Mouse (Mus musculus) cerebellum, adult 2 months (tissue): ENCODE measurements around the gene Nav3. TPM values are rescaled to one million over a fixed set of nuclear protein-coding genes. Genes with fewer than 3 reads are reported as not detected.

Experiments used
- DNase-seq, 2 experiments: peaks; one replicate each; pipeline ENCODE4 v3.0.0; 2021
- H3K27ac ChIP-seq: fragments of 200-500 bp; 2 replicates; pipeline ENCODE4 v1.5.1; 2012; ENCODE audit warnings: low read length, control low read depth, inconsistent platforms; ENCODE audit not compliant: insufficient read depth
- H3K27me3 ChIP-seq: fragments of 200-500 bp; 2 replicates; pipeline ENCODE4 v1.6.1; 2012; ENCODE audit warnings: inconsistent platforms, mild to moderate bottlenecking, low read length, moderate library complexity; ENCODE audit not compliant: control insufficient read depth, insufficient read depth
- H3K4me1 ChIP-seq: fragments of 200-500 bp; 2 replicates; pipeline ENCODE4 v1.6.1; 2011; ENCODE audit warnings: low read length; ENCODE audit not compliant: control insufficient read depth, insufficient read depth
- H3K4me3 ChIP-seq: fragments of 200-500 bp; replicated peaks from 2 replicates; pipeline ENCODE3; 2011; ENCODE audit warnings: mild to moderate bottlenecking, low read depth, low read length, control low read depth; ENCODE audit not compliant: insufficient read depth
- CTCF ChIP-seq: fragments of 200-500 bp; IDR thresholded peaks from 2 replicates; pipeline ENCODE4 v1.5.1; 2011; ENCODE audit warnings: low read depth, mild to moderate bottlenecking, control low read depth, low read length, moderate library complexity, borderline replicate concordance; ENCODE audit not compliant: insufficient read depth
- POLR2A ChIP-seq: fragments of 200-500 bp; IDR thresholded peaks from 2 replicates; pipeline ENCODE4 v1.6.1; 2011; ENCODE audit warnings: low read length, control low read depth, borderline replicate concordance; ENCODE audit not compliant: insufficient read depth
- WGBS: fragments of 180-500 bp; shearing (Covaris S2); methylation state at CpG from one replicate; pipeline ENCODE4 v1.1.7; 2018; 5-methylcytosine and 5-hydroxymethylcytosine counted together
- polyA plus RNA-seq: library from polyadenylated mRNA; depleted of rRNA; stranded (reverse); fragments of >200 nt; gene quantifications from 2 replicates; pipeline ENCODE4 v1.2.3, GENCODE M21; 2012

Gene Nav3
- polyA plus RNA-seq, 1 experiment: 10.6 TPM

DNA sequence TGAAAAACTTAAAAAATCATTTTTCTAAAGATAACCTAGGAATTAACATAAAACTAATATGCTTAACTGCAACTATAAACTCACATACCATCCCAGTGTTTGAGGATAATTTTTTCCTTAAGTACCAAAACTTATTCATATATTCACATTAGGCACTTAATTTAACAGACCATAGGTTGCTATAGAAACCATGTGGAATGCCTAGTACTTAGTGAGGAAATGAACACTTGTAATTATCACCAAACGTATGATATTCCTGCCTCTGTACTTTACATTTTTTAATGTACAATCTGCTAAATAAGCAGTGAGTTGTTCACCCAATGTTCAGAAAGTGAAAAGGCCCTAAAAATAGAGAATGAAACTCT, 301.1 kb downstream of the Nav3 start:
- H3K27ac ChIP-seq: no peak overlapping the region
- peaks cover 10% of the 10 kb centered on the region for H3K4me1 ChIP-seq
- no peak for TF ChIP-seq CTCF
- TF ChIP-seq POLR2A: no peak
- no peak for DNase-seq
- H3K27me3 ChIP-seq: no peaks in the 10 kb centered on the region
- WGBS: 89% methylated on average over 1 of the region's 1 CpGs
- H3K4me3 ChIP-seq: no peak overlapping the region

DNA sequence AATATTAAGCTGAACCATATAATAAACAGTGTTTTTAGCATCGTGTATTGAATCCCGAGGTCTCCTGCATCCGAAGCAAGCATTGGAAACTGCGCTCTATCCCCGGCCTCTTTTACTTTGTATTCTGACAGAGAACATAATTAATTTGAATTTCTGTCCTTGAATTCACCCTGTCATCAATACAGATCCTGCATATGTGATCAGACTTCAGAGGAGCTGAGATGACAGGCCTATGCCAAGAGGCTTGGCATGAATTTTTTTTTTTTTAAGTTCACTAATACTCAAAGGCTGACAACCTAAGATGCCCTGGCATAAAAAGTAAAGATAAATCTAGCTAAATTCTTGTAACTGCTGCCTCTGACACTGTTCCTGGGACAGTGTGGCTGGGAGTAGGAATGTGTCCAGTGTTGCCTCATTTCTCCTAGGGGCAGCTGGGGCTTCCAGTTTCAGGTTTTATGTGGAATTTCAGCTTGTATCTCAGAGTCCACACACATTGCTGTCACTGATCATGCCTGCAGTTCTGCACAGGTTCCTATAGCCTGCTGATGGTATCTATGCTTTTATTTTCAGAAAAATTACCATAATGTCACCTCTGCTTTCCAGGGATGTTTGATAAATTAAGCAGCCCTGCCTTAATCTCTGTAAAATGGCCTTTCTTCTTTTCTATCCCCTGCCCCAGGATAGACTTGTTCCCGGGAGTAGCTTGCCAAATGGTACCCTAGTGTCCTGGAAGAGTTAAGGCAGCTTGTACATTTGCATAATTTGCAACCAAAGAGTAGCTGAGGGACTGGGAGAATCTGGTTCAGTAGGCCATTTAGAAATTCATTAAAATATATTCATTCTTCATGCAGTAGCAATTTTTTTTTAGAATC, 301.8 kb downstream of the Nav3 start:
- H3K4me1 ChIP-seq: peaks cover 10% of the 10 kb centered on the region
- H3K4me3 ChIP-seq: no peak overlapping the region
- H3K27me3 ChIP-seq: no peaks in the 10 kb centered on the region
- DNase-seq: no peak
- no peak overlapping the region for H3K27ac ChIP-seq
- TF ChIP-seq POLR2A (no peak), CTCF (no peak)
- WGBS: 76% methylated on average over 6 of the region's 6 CpGs

DNA sequence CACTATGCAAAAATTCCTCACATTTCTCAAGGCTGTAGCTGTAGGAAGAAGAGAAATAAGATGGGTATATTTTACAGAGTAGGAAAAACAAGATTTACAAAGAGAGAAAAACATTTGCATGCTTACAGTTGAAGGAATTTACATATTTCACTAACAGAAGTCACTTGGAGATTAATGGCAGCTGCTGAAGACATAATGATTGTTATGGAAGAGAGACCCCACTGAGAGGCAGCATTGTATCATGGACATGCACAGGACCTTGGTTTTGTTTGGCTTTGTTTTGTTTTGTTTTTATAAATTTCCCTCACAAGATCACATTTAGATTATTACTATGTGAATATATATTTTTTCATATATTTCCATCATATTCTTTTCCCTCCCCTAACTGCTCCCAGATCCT, 335.4 kb downstream of the Nav3 start:
- H3K4me1 ChIP-seq: no peaks in the 10 kb centered on the region

DNA sequence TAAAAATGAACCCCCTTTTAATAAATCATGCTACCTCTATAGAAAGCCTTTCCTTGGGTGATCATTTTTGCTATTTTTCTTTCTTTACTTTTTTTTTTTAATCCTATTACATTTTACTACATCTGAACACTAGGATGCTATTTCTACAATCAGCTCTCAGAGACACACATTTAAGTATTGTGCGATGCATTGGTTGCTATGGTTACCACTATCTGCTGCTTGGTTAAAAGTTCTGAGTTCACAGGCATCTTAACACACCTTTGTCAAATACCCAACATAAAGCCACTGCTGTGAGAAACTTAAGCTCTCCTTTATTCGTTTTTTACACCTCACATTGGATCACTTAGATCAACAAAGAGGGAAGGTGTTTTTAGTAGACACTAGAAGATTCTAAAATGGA, 338.7 kb downstream of the Nav3 start:
- H3K27me3 ChIP-seq: no peaks in the 10 kb centered on the region
- no peak for DNase-seq
- no peak overlapping the region for H3K4me3 ChIP-seq
- no peak overlapping the region for H3K27ac ChIP-seq
- TF ChIP-seq CTCF (no peak), POLR2A (no peak)
- WGBS: 83% methylated on average over 2 of the region's 2 CpGs
- H3K4me1 ChIP-seq: no peaks in the 10 kb centered on the region

More for the DNA sequence above, 335.4 kb downstream of the Nav3 start:
- Histone ChIP-seq H3K4me3 (no peak overlapping the region), H3K27ac (no peak overlapping the region), H3K27me3 (no peaks in the 10 kb centered on the region; the same call in 1 of the 2 replicates)
- no peak for TF ChIP-seq POLR2A
- no peak for TF ChIP-seq CTCF
- no peak for DNase-seq

DNA sequence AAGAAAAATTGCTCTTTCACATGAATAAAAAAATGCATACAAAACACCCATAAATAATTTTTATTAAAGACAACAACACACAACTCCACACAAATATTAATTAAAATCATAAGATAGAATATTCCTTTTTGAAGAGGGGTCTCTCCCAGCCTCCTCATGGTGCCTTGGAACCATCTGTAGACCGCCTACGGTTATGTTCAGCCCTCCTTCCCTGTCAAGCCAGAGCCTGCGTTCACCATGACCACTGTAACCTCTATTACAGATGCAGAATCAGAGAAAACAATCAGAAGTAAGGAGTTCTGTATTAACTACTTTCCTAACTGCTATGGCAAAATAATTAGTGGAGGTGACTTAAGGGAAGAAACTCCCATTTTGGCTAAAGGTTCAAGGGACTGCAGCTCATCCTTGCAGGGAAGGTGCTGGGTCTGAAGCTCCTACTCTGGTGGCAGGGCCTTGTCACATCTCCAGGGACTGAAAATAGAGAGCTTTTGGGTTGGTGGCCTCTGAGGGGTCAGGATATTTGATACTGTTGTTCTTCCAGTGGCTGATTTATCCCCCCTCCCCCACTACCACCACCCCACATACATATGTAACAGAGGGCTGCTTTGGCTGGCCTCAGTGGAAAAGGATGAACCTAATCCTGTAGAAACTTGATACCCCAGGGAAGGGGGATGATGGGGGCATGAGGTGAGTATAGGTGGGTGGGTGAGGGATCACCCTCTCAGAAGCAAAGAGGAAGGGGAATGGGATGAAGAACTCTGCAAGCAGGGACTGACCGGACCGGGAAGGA, 343.1 kb downstream of the Nav3 start:
- no peaks in the 10 kb centered on the region for H3K4me1 ChIP-seq
- TF ChIP-seq POLR2A: no peak
- no peak for TF ChIP-seq CTCF
- 92% methylated on average over 5 of the region's 5 CpGs for WGBS
- H3K4me3 ChIP-seq: no peak overlapping the region
- no peak for DNase-seq
- no peak overlapping the region for H3K27ac ChIP-seq
- H3K27me3 ChIP-seq: no peaks in the 10 kb centered on the region

DNA sequence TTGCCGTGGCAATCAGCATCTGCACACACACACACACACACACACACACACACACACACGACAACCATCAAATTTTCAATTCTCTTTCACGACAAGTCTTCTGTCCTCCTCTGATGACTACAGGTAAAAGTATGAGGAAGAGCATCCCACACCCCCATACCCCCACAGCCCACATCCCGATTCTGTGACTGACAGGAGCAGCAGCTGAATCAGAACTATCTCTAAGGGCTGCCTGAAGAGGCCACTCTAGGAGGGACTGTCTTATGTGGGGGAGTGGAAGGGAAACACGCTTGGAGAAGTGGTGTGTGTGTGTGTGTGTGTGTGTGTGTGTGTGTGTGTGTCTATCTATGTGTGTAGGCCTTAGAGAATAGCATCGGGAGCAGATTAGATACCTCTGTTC, 352.7 kb downstream of the Nav3 start:
- WGBS: 82% methylated on average over 6 of the region's 6 CpGs
- Histone ChIP-seq H3K27me3 (no peaks in the 10 kb centered on the region), H3K4me1 (no peaks in the 10 kb centered on the region), H3K27ac (no peak overlapping the region), H3K4me3 (no peak overlapping the region)
- no peak for DNase-seq
- no peak for TF ChIP-seq POLR2A
- TF ChIP-seq CTCF: no peak

DNA sequence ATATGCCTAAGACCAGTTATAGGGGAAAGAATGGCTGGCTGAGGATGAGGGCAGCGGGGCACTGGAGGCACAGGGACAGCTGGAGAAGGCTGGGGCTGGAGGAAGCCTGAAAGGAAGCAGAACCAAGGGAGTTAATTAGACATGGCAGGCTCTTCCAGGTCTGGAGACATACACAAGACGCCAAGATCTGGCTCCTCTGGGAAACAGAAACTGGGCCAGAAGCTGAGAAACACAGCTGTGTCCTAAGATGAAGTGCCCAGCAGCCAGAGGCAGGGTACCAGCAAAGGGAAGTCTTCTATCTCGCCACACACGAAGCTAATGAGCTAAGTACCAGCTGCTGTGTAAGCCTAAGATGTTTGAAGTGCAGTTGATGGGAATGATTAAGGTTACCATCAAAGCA, 353.8 kb downstream of the Nav3 start:
- WGBS: 39% methylated on average over 4 of the region's 4 CpGs
- no peaks in the 10 kb centered on the region for H3K4me1 ChIP-seq
- no peak overlapping the region for H3K27ac ChIP-seq
- H3K4me3 ChIP-seq: no peak overlapping the region
- no peaks in the 10 kb centered on the region for H3K27me3 ChIP-seq
- no peak for TF ChIP-seq POLR2A
- no peak for TF ChIP-seq CTCF
- no peak for DNase-seq

DNA sequence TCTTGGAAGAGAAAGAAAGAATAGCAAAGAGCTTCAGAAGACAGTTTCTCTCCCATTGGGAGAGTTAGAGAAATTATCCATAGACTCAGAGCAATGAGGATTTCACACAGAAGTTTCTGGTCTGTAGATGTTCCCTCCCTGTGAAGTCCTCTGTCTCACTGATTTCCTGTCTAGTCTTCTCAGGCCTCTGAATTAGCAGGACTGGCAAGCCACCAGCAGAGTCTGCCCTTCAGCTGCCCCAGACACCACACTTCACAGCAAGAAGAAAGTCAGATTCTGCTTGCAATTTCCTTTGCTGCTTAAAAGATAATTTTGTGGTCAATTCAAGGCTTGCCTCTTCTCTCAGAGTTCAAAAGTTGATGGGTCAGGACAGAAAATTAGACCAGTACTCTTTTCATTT, 361.6 kb downstream of the Nav3 start:
- Histone ChIP-seq H3K27ac (no peak overlapping the region), H3K4me1 (no peaks in the 10 kb centered on the region), H3K4me3 (no peak overlapping the region), H3K27me3 (no peaks in the 10 kb centered on the region)
- TF ChIP-seq CTCF: no peak
- DNase-seq: no peak
